Comparison of ENCODE assay signal across 26 mouse cellular contexts in genomic region chr6:138101843-138102242, GRCm38 (mm10). TPM values are rescaled to one million over a fixed set of nuclear protein-coding genes. Genes with fewer than 3 reads are reported as not detected.
DNase-seq lines count a peak whose midpoint lies in the region; ATAC-seq and TF ChIP-seq lines count a peak whose summit lies in the region.
"Had no signal": no experiment of that assay in that cellular context is flagged by ENCODE, and none has a peak within 500 bp of the region (broad histone marks: within the 10 kb centered on the region; RNA-seq: fewer than 3 reads in every experiment).

No protein-coding gene starts in this region.

- 0 out of 2 replicates have a peak, but pooled peaks have one; percentile 30 for ATAC-seq in forebrain, embryonic 12.5 days (ENCODE audit: low FRiP score)
- no peak for ATAC-seq in forebrain, embryonic 16.5 days
- ATAC-seq in kidney, embryonic 15.5 days (replicated peaks; ENCODE audit: low FRiP score), result 0 out of 2 replicates have a peak, but pooled peaks have one; percentile 44
- ATAC-seq in midbrain, embryonic 11.5 days (ENCODE audit: low FRiP score), result peak; percentile 65
- 0 out of 2 replicates have a peak, but pooled peaks have one; percentile 65 for ATAC-seq in stomach, postnatal 0 days (ENCODE audit: low FRiP score, low TSS enrichment)
- ATAC-seq: forebrain, embryonic 14.5 days; inflammation-experienced regulatory T-cells, adult 6 months; Patski had no signal

- TF ChIP-seq EP300 in stomach, postnatal 0 days (optimal IDR thresholded peaks at IDR 0.05), result no peak

- H3K4me1 ChIP-seq in forebrain, embryonic 12.5 days, result no peaks in the 10 kb centered on the region
- H3K4me1 ChIP-seq in forebrain, embryonic 16.5 days (replicated peaks; ENCODE audit: control insufficient read depth, insufficient read depth, low read length), result no peaks in the 10 kb centered on the region
- H3K4me1 ChIP-seq in kidney, embryonic 15.5 days, result no peaks in the 10 kb centered on the region
- no peaks in the 10 kb centered on the region for H3K4me1 ChIP-seq in midbrain, embryonic 11.5 days (ENCODE audit: control insufficient read depth, insufficient read depth, low read length)
- H3K4me1 ChIP-seq in midbrain, embryonic 10.5 days, result 0 out of 2 replicates have a peak, but pooled peaks cover 4% of the 10 kb centered on the region
- no peaks in the 10 kb centered on the region for H3K4me1 ChIP-seq in stomach, postnatal 0 days (replicated peaks; ENCODE audit: control insufficient read depth, insufficient read depth)
- H3K4me1 ChIP-seq: embryonic facial prominence, embryonic 15.5 days; heart, embryonic 12.5 days; liver, embryonic 15.5 days; lung, embryonic 15.5 days; neural tube, embryonic 13.5 days had no signal

- no peak overlapping the region for H3K4me2 ChIP-seq in forebrain, embryonic 12.5 days
- H3K4me2 ChIP-seq in forebrain, embryonic 16.5 days (ENCODE audit: low read length), result no peak overlapping the region
- no peak overlapping the region for H3K4me2 ChIP-seq in kidney, embryonic 15.5 days
- H3K4me2 ChIP-seq in midbrain, embryonic 11.5 days, result no peak overlapping the region
- H3K4me2 ChIP-seq in stomach, postnatal 0 days (replicated peaks; ENCODE audit: low read depth), result no peak overlapping the region
- H3K4me2 ChIP-seq: embryonic facial prominence, embryonic 15.5 days; heart, embryonic 12.5 days; hindbrain, embryonic 14.5 days; liver, embryonic 15.5 days; lung, embryonic 15.5 days; neural tube, embryonic 13.5 days had no signal

- no peak overlapping the region for H3K9ac ChIP-seq in forebrain, embryonic 12.5 days
- H3K9ac ChIP-seq in forebrain, embryonic 16.5 days (replicated peaks; ENCODE audit: low read depth, low read length), result no peak overlapping the region
- H3K9ac ChIP-seq in kidney, embryonic 15.5 days, result no peak overlapping the region
- no peak overlapping the region for H3K9ac ChIP-seq in midbrain, embryonic 11.5 days (ENCODE audit: low read length)
- no peak overlapping the region for H3K9ac ChIP-seq in stomach, postnatal 0 days (ENCODE audit: low read length)
- H3K9ac ChIP-seq: embryonic facial prominence, embryonic 15.5 days; heart, embryonic 12.5 days; hindbrain, embryonic 14.5 days; liver, embryonic 15.5 days; lung, embryonic 15.5 days; neural tube, embryonic 13.5 days had no signal

- DNase-seq in kidney, adult 8-10 months, result no peak
- DNase-seq in midbrain, embryonic 11.5 days (ENCODE audit: low spot score, missing footprints), result no peak
- DNase-seq in midbrain, embryonic 10.5 days (ENCODE audit: low spot score), result no peak
- DNase-seq in stomach, postnatal 0 days (ENCODE audit: low spot score), result no peak
- DNase-seq: adrenal gland, postnatal 10 days; cerebellum, adult 8-10 months; embryo, embryonic 11 days; heart, adult 2 months; heart, postnatal 4 days; kidney, postnatal 25 days; right cerebral cortex, postnatal 4 days; thymus, postnatal 4 days had no signal

- no peak overlapping the region for H3K27ac ChIP-seq in forebrain, embryonic 12.5 days
- H3K27ac ChIP-seq in forebrain, embryonic 16.5 days (ENCODE audit: low read length), result no peak overlapping the region
- no peak overlapping the region for H3K27ac ChIP-seq in kidney, embryonic 15.5 days
- H3K27ac ChIP-seq in midbrain, embryonic 11.5 days (ENCODE audit: low read depth, low read length), result no peak overlapping the region
- H3K27ac ChIP-seq in midbrain, embryonic 10.5 days (replicated peaks), result no peak overlapping the region
- no peak overlapping the region for H3K27ac ChIP-seq in stomach, postnatal 0 days (replicated peaks)
- H3K27ac ChIP-seq: embryonic facial prominence, embryonic 15.5 days; heart, adult 2 months; hindbrain, embryonic 14.5 days; liver, embryonic 15.5 days; lung, embryonic 15.5 days; neural tube, embryonic 13.5 days had no signal

- TF ChIP-seq CTCF in stomach, postnatal 0 days (IDR thresholded peaks at IDR 0.05; ENCODE audit: low read depth), result no peak

- H3K27me3 ChIP-seq in forebrain, embryonic 12.5 days, result no peaks in the 10 kb centered on the region
- no peaks in the 10 kb centered on the region for H3K27me3 ChIP-seq in forebrain, embryonic 16.5 days (replicated peaks; ENCODE audit: control insufficient read depth, insufficient read depth, low read length)
- H3K27me3 ChIP-seq in kidney, embryonic 15.5 days, result no peaks in the 10 kb centered on the region
- no peaks in the 10 kb centered on the region for H3K27me3 ChIP-seq in midbrain, embryonic 11.5 days (ENCODE audit: control insufficient read depth, insufficient read depth, low read length)
- no peaks in the 10 kb centered on the region for H3K27me3 ChIP-seq in midbrain, embryonic 10.5 days (ENCODE audit: low read depth, poor library complexity, severe bottlenecking)
- no peaks in the 10 kb centered on the region for H3K27me3 ChIP-seq in stomach, postnatal 0 days (ENCODE audit: control insufficient read depth, insufficient read depth, low read length)
- H3K27me3 ChIP-seq: embryonic facial prominence, embryonic 15.5 days; heart, embryonic 12.5 days; liver, embryonic 15.5 days; lung, embryonic 15.5 days; neural tube, embryonic 13.5 days had no signal

- H3K4me3 ChIP-seq in forebrain, embryonic 12.5 days (replicated peaks), result no peak overlapping the region
- no peak overlapping the region for H3K4me3 ChIP-seq in forebrain, embryonic 16.5 days (replicated peaks; ENCODE audit: low read length)
- no peak overlapping the region for H3K4me3 ChIP-seq in kidney, embryonic 15.5 days (replicated peaks)
- no peak overlapping the region for H3K4me3 ChIP-seq in midbrain, embryonic 11.5 days (ENCODE audit: low read depth, low read length)
- no peak overlapping the region for H3K4me3 ChIP-seq in midbrain, embryonic 10.5 days
- no peak overlapping the region for H3K4me3 ChIP-seq in stomach, postnatal 0 days (ENCODE audit: low read depth, low read length)
- H3K4me3 ChIP-seq: embryonic facial prominence, embryonic 15.5 days; heart, adult 2 months; heart, embryonic 12.5 days; liver, embryonic 15.5 days; lung, embryonic 15.5 days; neural tube, embryonic 13.5 days had no signal

- WGBS in forebrain, embryonic 12.5 days, result 83% methylated on average over 4 of the region's 4 CpGs
- 85% methylated on average over 4 of the region's 4 CpGs for WGBS in forebrain, embryonic 16.5 days
- WGBS in kidney, embryonic 15.5 days, result 93% methylated on average over 4 of the region's 4 CpGs
- 86% methylated on average over 4 of the region's 4 CpGs for WGBS in midbrain, embryonic 11.5 days
- 87% methylated on average over 4 of the region's 4 CpGs for WGBS in midbrain, embryonic 10.5 days
- WGBS in stomach, postnatal 0 days, result 76% methylated on average over 4 of the region's 4 CpGs

- H3K36me3 ChIP-seq in forebrain, embryonic 12.5 days (replicated peaks), result no peaks in the 10 kb centered on the region
- H3K36me3 ChIP-seq in forebrain, embryonic 16.5 days (ENCODE audit: control insufficient read depth, insufficient read depth), result no peaks in the 10 kb centered on the region
- H3K36me3 ChIP-seq in kidney, embryonic 15.5 days, result no peaks in the 10 kb centered on the region
- no peaks in the 10 kb centered on the region for H3K36me3 ChIP-seq in midbrain, embryonic 11.5 days (ENCODE audit: control insufficient read depth, insufficient read depth, low read length)
- H3K36me3 ChIP-seq in midbrain, embryonic 10.5 days, result no peaks in the 10 kb centered on the region
- H3K36me3 ChIP-seq in stomach, postnatal 0 days (ENCODE audit: control insufficient read depth, insufficient read depth, low read length), result no peaks in the 10 kb centered on the region
- H3K36me3 ChIP-seq: embryonic facial prominence, embryonic 15.5 days; heart, embryonic 12.5 days; liver, embryonic 15.5 days; lung, embryonic 15.5 days; neural tube, embryonic 13.5 days had no signal

- no peaks in the 10 kb centered on the region for H3K9me3 ChIP-seq in forebrain, embryonic 12.5 days
- no peaks in the 10 kb centered on the region for H3K9me3 ChIP-seq in forebrain, embryonic 16.5 days (ENCODE audit: control insufficient read depth, low read length)
- H3K9me3 ChIP-seq in kidney, embryonic 15.5 days (replicated peaks), result no peaks in the 10 kb centered on the region
- no peaks in the 10 kb centered on the region for H3K9me3 ChIP-seq in midbrain, embryonic 11.5 days (ENCODE audit: control insufficient read depth, low read length)
- H3K9me3 ChIP-seq in midbrain, embryonic 10.5 days (replicated peaks), result no peaks in the 10 kb centered on the region
- H3K9me3 ChIP-seq in stomach, postnatal 0 days (ENCODE audit: control insufficient read depth, low read length), result no peaks in the 10 kb centered on the region
- H3K9me3 ChIP-seq: embryonic facial prominence, embryonic 15.5 days; heart, embryonic 12.5 days; liver, embryonic 15.5 days; lung, embryonic 15.5 days; neural tube, embryonic 13.5 days had no signal

RNA-seq across cellular contexts. Expression of gene Slc15a5, which starts 22.1 kb away (rescaled TPM):
- not detected in 2 replicates for polyA plus RNA-seq in forebrain, embryonic 12.5 days (2016; fragmentation: Nextera tagmentation; extraction: Ambion mirVana)
- 0.39 TPM in 1 of 2 replicates, not detected in the other for polyA plus RNA-seq in forebrain, embryonic 16.5 days (2015; fragmentation: Nextera tagmentation; extraction: Ambion mirVana)
- not detected in 2 replicates for polyA plus RNA-seq in kidney, embryonic 15.5 days (2015; fragmentation: Nextera tagmentation; extraction: Ambion mirVana)
- polyA plus RNA-seq in midbrain, embryonic 11.5 days (2014; fragmentation: Nextera tagmentation; extraction: Ambion mirVana), result not detected in 2 replicates
- not detected in 2 replicates for polyA plus RNA-seq in midbrain, embryonic 10.5 days (2016; fragmentation: Nextera tagmentation; extraction: Ambion mirVana)
- polyA plus RNA-seq in stomach, postnatal 0 days (2015; fragmentation: Nextera tagmentation; extraction: Ambion mirVana), result not detected in 2 replicates
- polyA plus RNA-seq: forebrain, embryonic 14.5 days; heart, adult 2 months; heart, embryonic 12.5 days; hindbrain, embryonic 14.5 days; inflammation-experienced regulatory T-cells, adult 6 months; kidney, embryonic 14.5 days; liver, embryonic 15.5 days; lung, embryonic 15.5 days; Patski; spleen, adult 2 months had no signal

RNA-seq across cellular contexts. Expression of gene Mgst1, which starts 38.3 kb away (rescaled TPM):
- 40.0 and 45.4 TPM in 2 replicates for polyA plus RNA-seq in forebrain, embryonic 12.5 days (2016; fragmentation: Nextera tagmentation; extraction: Ambion mirVana)
- polyA plus RNA-seq in forebrain, embryonic 16.5 days (2015; fragmentation: Nextera tagmentation; extraction: Ambion mirVana), result 29.0 and 29.2 TPM in 2 replicates
- polyA plus RNA-seq in kidney, embryonic 15.5 days (2015; fragmentation: Nextera tagmentation; extraction: Ambion mirVana), result 221 and 251 TPM in 2 replicates
- polyA plus RNA-seq in midbrain, embryonic 11.5 days (2014; fragmentation: Nextera tagmentation; extraction: Ambion mirVana), result 53.2 and 58.4 TPM in 2 replicates
- 56.4 and 57.1 TPM in 2 replicates for polyA plus RNA-seq in midbrain, embryonic 10.5 days (2016; fragmentation: Nextera tagmentation; extraction: Ambion mirVana)
- polyA plus RNA-seq in stomach, postnatal 0 days (2015; fragmentation: Nextera tagmentation; extraction: Ambion mirVana), result 563 and 579 TPM in 2 replicates
